Mouse (Mus musculus): ENCODE measurements around the gene Tle4. TPM values are rescaled to one million over a fixed set of nuclear protein-coding genes. Genes with fewer than 3 reads are reported as not detected.
A peak's percentile ranks its signal among the peaks of the same experiment; 100 is the strongest.

Tle4 gene
- polyA plus RNA-seq, 1 experiment from 2014 or later: 35.1 TPM

GRCm38 (mm10) chr19:14547133-14547842 is 50.6 kb downstream of the Tle4 start:
- H3K4me1 ChIP-seq: peaks cover 10% of the 10 kb centered on the region; the same call in 1 of the 2 replicates
- no peak overlapping the region for H3K9ac ChIP-seq (replicated peaks)
- no peak overlapping the region for H3K4me2 ChIP-seq (replicated peaks)
- ATAC-seq (ENCODE audit: low FRiP score, low read depth): no peak
- H3K36me3 ChIP-seq: no peaks in the 10 kb centered on the region
- no peaks in the 10 kb centered on the region for H3K9me3 ChIP-seq
- no peaks in the 10 kb centered on the region for H3K27me3 ChIP-seq
- 94% methylated on average over 8 of the region's 8 CpGs for WGBS
- no peak overlapping the region for H3K4me3 ChIP-seq
- no peak overlapping the region for H3K27ac ChIP-seq (replicated peaks)

DNA sequence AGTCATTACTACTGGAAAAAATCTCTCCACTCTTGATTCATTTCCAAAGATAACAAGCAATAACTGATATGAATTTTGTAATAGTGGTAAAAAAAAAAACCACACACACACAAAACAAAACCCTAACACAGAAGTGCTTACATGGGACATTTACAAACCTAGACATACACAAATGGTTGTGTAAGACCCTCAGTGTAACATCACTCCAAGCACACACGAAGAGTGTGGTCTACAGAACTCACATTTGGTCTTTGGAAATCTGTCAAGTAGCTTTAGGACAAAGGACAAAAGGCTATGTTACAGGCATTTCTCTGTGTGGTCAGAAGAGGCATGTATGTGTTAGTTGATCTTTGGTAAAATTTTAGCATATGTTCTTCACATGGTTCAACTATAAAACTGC is 52.4 kb downstream of the Tle4 start:
- Histone ChIP-seq H3K9me3 (no peaks in the 10 kb centered on the region), H3K4me1 (peaks cover 11% of the 10 kb centered on the region; the same call in 1 of the 2 replicates), H3K4me2 (replicated peaks) (no peak overlapping the region), H3K4me3 (no peak overlapping the region), H3K9ac (replicated peaks) (no peak overlapping the region), H3K36me3 (no peaks in the 10 kb centered on the region), H3K27ac (replicated peaks) (no peak overlapping the region), H3K27me3 (no peaks in the 10 kb centered on the region)
- 77% methylated on average over 1 of the region's 1 CpGs for WGBS
- ATAC-seq (ENCODE audit: low FRiP score, low read depth): no peak

GRCm38 (mm10) chr19:14543305-14543704 is 54.5 kb downstream of the Tle4 start:
- no peak overlapping the region for H3K4me3 ChIP-seq
- H3K9ac ChIP-seq (replicated peaks): no peak overlapping the region
- H3K4me2 ChIP-seq (replicated peaks): no peak overlapping the region
- no peak overlapping the region for H3K27ac ChIP-seq (replicated peaks)
- H3K9me3 ChIP-seq: no peaks in the 10 kb centered on the region
- no peaks in the 10 kb centered on the region for H3K27me3 ChIP-seq
- H3K4me1 ChIP-seq: peaks cover 11% of the 10 kb centered on the region; the same call in 1 of the 2 replicates
- 88% methylated on average over 1 of the region's 1 CpGs for WGBS
- no peaks in the 10 kb centered on the region for H3K36me3 ChIP-seq
- no peak for ATAC-seq (ENCODE audit: low FRiP score, low read depth)

DNA sequence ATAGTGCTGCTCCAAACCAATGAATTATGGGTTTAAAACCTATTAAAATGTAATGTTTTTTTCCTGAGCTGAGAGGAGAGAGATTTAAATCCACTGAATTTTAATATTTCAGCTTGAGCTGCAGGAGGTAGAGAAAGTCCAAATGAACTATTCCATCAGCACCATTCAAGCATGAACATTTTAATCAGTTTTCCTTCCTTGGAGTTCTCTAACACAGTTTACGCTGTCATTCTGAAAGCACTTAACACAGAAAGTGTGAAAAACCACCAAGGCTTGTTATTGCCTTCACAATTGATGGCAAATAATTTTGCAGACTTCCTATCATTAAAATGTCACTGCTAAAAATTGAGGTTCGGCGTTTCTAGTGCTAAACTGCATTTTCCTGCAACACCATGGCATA is 57.2 kb downstream of the Tle4 start:
- H3K4me1 ChIP-seq: peaks cover 11% of the 10 kb centered on the region; the same call in 1 of the 2 replicates
- no peak overlapping the region for H3K9ac ChIP-seq (replicated peaks)
- H3K27ac ChIP-seq (replicated peaks): no peak overlapping the region
- H3K4me2 ChIP-seq (replicated peaks): no peak overlapping the region
- no peaks in the 10 kb centered on the region for H3K9me3 ChIP-seq
- ATAC-seq (ENCODE audit: low FRiP score, low read depth): no peak
- H3K36me3 ChIP-seq: no peaks in the 10 kb centered on the region
- H3K27me3 ChIP-seq: no peaks in the 10 kb centered on the region
- no peak overlapping the region for H3K4me3 ChIP-seq
- 72% methylated on average over 3 of the region's 3 CpGs for WGBS

DNA sequence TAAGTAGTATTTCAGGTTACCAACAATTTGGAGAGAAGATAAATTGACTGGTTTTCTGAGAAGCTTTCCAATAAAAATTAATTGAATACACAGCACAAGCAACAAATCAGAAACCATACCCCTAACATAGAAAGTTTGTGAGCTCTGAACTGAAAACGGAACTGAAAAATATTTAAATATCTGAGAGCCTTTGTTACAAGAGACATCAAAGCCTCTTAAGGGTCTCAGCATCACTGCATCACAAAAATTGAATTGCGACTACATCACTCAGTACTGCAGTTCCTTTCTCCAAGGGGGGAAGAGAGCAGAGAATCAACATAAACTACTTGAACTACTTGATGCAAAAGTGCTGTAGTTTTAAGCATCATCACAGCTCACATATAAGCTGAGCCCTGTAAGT is 61.2 kb downstream of the Tle4 start:
- no peak overlapping the region for H3K4me2 ChIP-seq (replicated peaks)
- H3K27me3 ChIP-seq: no peaks in the 10 kb centered on the region
- H3K4me3 ChIP-seq: no peak overlapping the region
- no peak overlapping the region for H3K9ac ChIP-seq (replicated peaks)
- no peak for ATAC-seq (ENCODE audit: low FRiP score, low read depth)
- H3K4me1 ChIP-seq: peaks cover under 1% of the 10 kb centered on the region; the same call in 1 of the 2 replicates
- no peaks in the 10 kb centered on the region for H3K9me3 ChIP-seq
- 86% methylated on average over 2 of the region's 2 CpGs for WGBS
- no peaks in the 10 kb centered on the region for H3K36me3 ChIP-seq
- H3K27ac ChIP-seq (replicated peaks): no peak overlapping the region

- Histone ChIP-seq H3K4me2 (replicated peaks) (no peak overlapping the region), H3K9ac (replicated peaks) (no peak overlapping the region), H3K4me3 (no peak overlapping the region), H3K36me3 (no peaks in the 10 kb centered on the region), H3K27me3 (no peaks in the 10 kb centered on the region), H3K4me1 (no peaks in the 10 kb centered on the region), H3K9me3 (no peaks in the 10 kb centered on the region), H3K27ac (replicated peaks) (no peak overlapping the region)
- no peak for ATAC-seq (ENCODE audit: low FRiP score, low read depth)
These were observed 63.4 kb downstream of the Tle4 start for GRCm38 (mm10) chr19:14534447-14534846.

- 94% methylated on average over 6 of the region's 6 CpGs for WGBS
- no peak for ATAC-seq (ENCODE audit: low FRiP score, low read depth)
- no peak overlapping the region for H3K9ac ChIP-seq (replicated peaks)
These were observed 65.0 kb downstream of the Tle4 start for GRCm38 (mm10) chr19:14532861-14533260.

GRCm38 (mm10) chr19:14520098-14520802 is 77.6 kb downstream of the Tle4 start:
- WGBS: 74% methylated on average over 2 of the region's 2 CpGs
- H3K9ac ChIP-seq (replicated peaks): no peak overlapping the region
- no peak overlapping the region for H3K27ac ChIP-seq (replicated peaks)
- H3K36me3 ChIP-seq: peaks cover 14% of the 10 kb centered on the region; the same call in 1 of the 2 replicates
- peaks cover 6% of the 10 kb centered on the region for H3K27me3 ChIP-seq
- no peak overlapping the region for H3K4me2 ChIP-seq (replicated peaks)
- ATAC-seq (ENCODE audit: low FRiP score, low read depth): no peak
- peaks cover 15% of the 10 kb centered on the region for H3K4me1 ChIP-seq
- no peak overlapping the region for H3K4me3 ChIP-seq
- H3K9me3 ChIP-seq: no peaks in the 10 kb centered on the region

More at GRCm38 (mm10) chr19:14532861-14533260, 65.0 kb downstream of the Tle4 start:
- Histone ChIP-seq H3K4me3 (no peak overlapping the region), H3K36me3 (no peaks in the 10 kb centered on the region), H3K4me2 (replicated peaks) (no peak overlapping the region), H3K9me3 (no peaks in the 10 kb centered on the region), H3K27ac (replicated peaks) (no peak overlapping the region), H3K27me3 (no peaks in the 10 kb centered on the region), H3K4me1 (no peaks in the 10 kb centered on the region)

DNA sequence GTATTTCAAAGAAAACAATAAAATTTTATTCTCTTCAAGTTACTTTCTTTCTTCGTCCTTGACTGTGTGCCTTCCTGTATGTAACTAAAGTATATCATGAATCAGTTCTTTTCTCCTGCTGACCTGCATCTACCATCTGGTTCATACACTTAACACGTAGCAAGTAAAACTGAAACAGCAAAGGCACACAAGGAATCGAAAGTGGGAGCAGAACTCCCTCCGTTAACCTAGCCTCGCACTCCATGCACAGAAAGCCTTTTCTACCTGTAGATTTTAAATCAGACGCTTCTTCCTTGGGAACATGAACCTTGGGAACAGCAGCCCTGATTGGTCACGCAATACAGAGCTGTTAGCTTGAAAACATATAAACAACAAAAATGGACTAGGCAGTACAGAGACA is 78.7 kb downstream of the Tle4 start:
- Histone ChIP-seq H3K36me3 (peaks cover 15% of the 10 kb centered on the region; the same call in 1 of the 2 replicates), H3K27ac (replicated peaks) (no peak overlapping the region), H3K4me2 (replicated peaks) (no peak overlapping the region), H3K4me1 (peaks cover 15% of the 10 kb centered on the region), H3K4me3 (no peak overlapping the region), H3K9ac (replicated peaks) (no peak overlapping the region), H3K27me3 (peaks cover 6% of the 10 kb centered on the region), H3K9me3 (no peaks in the 10 kb centered on the region)
- WGBS: 91% methylated on average over 7 of the region's 7 CpGs
- no peak for ATAC-seq (ENCODE audit: low FRiP score, low read depth)

GRCm38 (mm10) chr19:14518438-14519044 is 79.3 kb downstream of the Tle4 start:
- peak; percentile 56; the same call in 1 of the 2 replicates for ATAC-seq (ENCODE audit: low FRiP score, low read depth)
- H3K27me3 ChIP-seq: peaks cover 6% of the 10 kb centered on the region
- peaks cover 15% of the 10 kb centered on the region for H3K4me1 ChIP-seq
- H3K4me2 ChIP-seq (replicated peaks): no peak overlapping the region
- H3K4me3 ChIP-seq: no peak overlapping the region
- WGBS: 40% methylated on average over 9 of the region's 9 CpGs
- H3K27ac ChIP-seq (replicated peaks): no peak overlapping the region
- H3K9ac ChIP-seq (replicated peaks): no peak overlapping the region
- no peaks in the 10 kb centered on the region for H3K9me3 ChIP-seq
- H3K36me3 ChIP-seq: peaks cover 15% of the 10 kb centered on the region; the same call in 1 of the 2 replicates

DNA sequence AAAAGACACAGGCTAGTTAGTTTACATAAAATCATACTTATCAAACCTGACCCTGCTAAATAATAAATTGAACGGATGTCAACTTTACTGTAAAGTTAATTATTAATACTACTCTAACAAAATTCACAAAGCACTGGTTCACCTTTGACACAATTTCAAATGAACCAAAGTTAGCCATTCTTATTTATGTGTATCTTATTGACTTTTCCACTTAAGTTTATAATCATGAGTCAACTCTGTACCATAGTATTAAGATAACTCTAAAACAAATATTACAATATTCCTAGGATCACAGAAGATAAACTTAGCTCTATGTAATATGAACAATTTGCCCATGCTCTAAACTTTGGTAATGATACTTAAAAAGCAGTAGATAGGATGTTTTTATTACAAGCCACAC is 81.4 kb downstream of the Tle4 start:
- Histone ChIP-seq H3K4me1 (peaks cover 15% of the 10 kb centered on the region), H3K9ac (replicated peaks) (no peak overlapping the region), H3K27ac (replicated peaks) (no peak overlapping the region), H3K36me3 (peaks cover 15% of the 10 kb centered on the region; the same call in 1 of the 2 replicates), H3K4me2 (replicated peaks) (no peak overlapping the region), H3K27me3 (peaks cover 20% of the 10 kb centered on the region), H3K4me3 (no peak overlapping the region), H3K9me3 (no peaks in the 10 kb centered on the region)
- 96% methylated on average over 1 of the region's 1 CpGs for WGBS
- ATAC-seq (ENCODE audit: low FRiP score, low read depth): no peak

GRCm38 (mm10) chr19:14508819-14509218 is 89.0 kb downstream of the Tle4 start:
- H3K4me1 ChIP-seq: peaks cover 43% of the 10 kb centered on the region
- peaks cover 23% of the 10 kb centered on the region for H3K27me3 ChIP-seq
- WGBS: 33% methylated on average over 4 of the region's 4 CpGs
- no peak overlapping the region for H3K4me3 ChIP-seq
- H3K9me3 ChIP-seq: no peaks in the 10 kb centered on the region
- no peak overlapping the region for H3K4me2 ChIP-seq (replicated peaks)
- no peak for ATAC-seq (ENCODE audit: low FRiP score, low read depth)
- 0 out of 2 replicates have a peak, but pooled peaks cover 3% of the 10 kb centered on the region for H3K36me3 ChIP-seq
- no peak overlapping the region for H3K9ac ChIP-seq (replicated peaks)
- H3K27ac ChIP-seq (replicated peaks): no peak overlapping the region

Measured in midbrain, embryonic 12.5 days (tissue).